Mouse (Mus musculus) heart, adult 9 months (tissue): Measurements from ENCODE around the gene Dnal4.
"Not testable (repeated sequence)": the region's sequence is repeated elsewhere in the genome, so short reads cannot be mapped to it uniquely, and the experiment has no call there.

Source experiments
- DNase-seq, 2 experiments: peaks; one replicate each; pipeline ENCODE4 v3.0.0; 2022; ENCODE audit warnings: low spot score in 2 of 2

The Dnal4 gene

DNA sequence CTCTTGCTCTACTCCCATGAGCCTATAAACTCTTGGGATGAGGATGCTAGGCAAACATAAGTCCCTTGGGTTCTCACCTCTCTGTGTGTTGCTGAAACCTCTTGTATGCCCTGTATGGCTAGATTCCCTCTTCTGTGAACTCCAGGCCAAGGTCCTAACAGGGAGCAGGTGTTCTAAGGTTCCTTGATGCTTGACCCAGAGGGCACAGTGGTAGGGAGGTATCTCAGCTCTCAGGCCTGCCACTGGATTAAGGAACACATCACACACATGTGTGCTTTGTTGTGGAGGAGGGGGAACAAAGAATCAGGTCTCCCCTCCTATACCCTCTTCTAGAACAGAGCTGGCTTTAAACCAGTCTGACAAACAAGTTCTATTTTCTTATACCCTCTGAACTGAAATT, at the start of gene Dnal4:
Dnal4 (minus strand) TSS at position 101 of the 400 bp plus-strand sequence.
- DNase-seq = no peak

DNA sequence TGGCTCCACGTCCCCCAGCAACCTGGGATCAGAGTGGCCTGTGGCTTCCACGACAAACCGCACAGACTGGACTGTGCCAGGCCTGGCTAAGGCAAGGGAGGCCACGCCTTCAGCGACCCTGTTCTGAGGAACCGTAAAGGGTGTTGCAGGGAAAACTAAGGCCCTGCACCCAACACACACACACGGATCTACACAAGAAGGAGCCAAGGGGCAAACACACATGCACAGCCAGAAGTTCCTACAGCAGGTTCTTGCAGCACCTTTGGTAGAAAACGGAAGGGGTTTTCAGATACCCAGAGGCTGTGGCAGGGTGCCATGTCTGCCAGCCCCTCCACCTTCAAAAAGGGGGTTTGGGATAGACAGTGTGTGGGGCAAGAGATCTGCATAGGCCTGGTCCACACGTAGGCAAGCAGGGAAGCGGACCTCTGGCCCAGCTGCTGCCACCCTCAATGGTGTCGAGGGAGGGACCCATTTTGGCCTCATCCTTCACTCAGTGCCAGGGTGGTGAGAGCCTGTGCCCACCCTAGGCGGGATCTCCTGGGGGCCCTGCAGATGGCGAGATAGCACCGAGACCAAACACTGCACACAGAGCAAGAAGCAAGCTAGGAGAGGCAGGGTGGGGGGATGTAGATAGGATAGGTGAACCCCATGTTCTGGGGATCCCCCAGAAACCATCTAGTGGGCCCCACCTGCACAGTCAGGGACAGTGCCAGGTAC, 49.6 kb upstream of the Dnal4 start:
- DNase-seq = no peak

DNA sequence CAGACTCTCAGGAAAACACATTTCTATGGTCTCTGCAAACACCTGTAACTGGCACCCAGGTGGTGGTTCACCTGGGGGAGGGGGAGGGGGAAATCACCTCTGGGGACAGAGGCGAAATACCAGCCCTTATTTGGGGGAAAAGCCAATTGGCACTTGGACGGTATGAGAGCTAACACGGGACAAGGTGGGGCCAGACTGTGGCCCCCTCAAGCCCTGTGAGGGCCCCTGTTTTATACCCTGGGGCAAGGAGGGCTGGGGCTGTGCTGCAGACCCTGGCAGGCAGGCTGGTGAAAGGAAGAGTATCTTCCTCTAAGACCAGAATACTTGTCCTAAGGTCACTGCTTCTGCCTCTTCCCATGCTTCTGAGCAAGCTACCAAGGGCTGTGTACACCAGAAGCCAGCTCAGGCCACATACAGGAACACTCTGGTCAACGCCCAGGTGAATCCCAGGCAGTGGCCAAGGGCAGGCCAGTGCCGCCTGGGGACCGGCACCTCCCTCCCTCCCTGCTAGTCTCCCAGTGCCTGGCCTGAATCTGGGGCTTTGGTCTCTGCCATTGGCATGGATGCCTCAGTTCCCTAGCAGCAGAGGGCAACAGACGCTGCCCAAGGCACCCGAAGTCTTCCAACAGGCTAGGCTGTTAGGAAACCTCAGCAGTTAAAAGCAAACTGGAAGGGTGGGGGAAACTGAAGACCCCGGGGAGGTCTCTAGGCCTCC, 48.7 kb upstream of the Dnal4 start:
- no peak for DNase-seq

DNA sequence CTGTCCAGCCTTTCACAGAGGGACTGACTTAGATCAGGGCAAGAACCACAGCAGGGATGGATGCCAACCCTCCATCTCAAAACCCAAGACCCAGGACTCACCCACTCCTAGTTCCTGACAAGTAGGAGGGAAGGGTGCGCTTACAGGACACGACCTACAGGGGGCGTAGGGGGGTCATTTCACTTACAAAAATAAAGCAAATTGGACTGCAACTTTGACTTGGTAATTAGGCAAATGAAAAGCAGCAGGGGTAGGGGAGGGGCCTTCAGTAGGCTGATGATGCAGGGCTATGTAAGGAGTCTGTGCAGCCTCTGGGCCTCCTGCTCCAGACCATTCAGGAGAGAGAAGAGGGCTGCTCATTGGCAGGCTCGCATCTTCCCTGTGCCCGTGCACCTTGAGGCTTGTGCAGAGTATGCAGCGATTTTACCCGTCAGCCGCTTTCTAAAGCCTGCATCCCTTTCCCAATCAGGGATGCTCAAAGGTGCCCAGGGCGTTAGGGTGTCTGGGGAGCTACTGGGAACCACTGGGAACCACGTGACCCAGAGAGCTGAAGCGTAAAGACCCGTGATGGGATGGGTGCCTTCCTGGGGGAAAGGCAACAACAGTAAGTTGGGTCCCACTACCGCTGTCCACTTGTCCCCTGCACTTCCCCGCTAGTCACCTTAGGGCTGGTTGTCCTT, 47.6 kb upstream of the Dnal4 start:
- no peak for DNase-seq

DNA sequence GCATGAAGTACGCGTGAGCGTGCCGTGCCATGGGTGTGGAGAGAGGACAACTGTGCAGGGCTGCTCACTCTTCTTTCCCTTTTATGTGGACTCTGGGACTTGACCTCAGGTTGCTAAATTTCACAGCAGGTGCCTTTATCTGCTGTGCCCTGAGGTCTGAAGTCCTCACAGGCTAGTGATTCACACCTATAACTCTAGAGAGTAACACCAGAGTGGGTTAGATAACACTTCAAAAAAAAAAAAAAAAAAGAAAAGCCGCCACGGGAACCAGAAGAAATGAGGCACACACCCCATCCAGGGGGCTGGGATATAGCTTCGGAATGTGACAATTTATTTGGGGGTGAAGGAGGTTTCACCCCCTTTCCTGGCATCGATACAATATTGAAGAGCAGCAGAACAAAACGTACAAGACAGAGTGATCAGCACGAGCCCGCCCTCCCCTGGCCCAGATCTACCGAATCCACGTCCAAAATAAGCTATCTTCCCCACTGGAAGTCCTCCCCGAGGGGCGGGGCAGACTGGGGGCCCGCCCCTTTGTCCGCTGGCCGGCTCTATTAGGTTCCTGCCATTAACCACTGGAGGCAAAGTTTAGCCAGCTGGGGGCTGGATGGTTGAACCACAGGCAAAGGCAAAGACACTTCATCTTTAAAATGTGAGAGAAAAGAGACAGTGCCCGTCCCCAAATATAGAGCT, 46.1 kb upstream of the Dnal4 start:
- peak in 1 of 2 experiments; percentile 75 for DNase-seq

DNA sequence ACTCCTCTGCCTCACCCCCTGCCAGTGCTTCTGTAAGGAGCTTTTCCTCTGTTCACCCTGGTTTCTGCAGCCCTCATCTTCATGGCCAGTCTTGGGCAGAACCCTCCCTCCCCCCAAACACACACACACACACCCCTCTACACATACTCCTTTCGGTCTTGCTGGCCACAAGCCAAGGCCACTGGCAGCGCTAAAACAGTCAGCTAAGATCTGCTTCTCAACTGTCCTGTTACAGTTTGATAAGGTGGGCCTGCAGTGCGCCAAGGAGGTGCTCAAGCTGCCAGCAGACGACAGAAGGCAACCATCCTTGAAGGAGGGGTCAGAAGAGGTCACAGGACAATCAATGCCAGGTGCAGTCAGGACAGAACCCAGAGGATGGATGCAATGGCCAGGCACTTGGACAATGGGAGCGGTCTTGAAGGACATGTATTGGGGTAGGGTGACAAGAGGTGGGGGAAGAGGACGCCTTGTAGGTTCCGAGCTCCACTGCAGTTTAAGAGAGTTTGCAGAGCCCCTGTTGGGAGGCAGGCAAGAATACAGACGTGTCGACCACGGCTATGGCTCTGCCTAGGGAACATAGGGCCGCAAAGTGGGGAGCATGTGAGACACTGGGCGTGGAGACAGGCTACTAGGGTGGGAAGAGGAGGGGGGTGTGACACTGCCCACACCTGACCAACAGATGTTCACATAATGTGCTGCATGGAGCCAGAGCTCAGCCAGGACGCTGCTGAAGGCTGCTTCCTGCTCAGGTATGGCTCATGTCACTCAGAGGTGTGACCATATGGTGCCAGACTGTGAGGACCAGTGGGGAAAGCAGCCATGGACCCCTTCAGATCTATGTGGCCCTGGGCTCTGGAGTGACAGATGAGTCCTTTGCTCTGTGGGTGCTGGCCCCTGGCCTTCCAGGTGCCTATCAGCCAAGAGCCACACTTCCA, 44.9 kb upstream of the Dnal4 start:
- no peak for DNase-seq

DNA sequence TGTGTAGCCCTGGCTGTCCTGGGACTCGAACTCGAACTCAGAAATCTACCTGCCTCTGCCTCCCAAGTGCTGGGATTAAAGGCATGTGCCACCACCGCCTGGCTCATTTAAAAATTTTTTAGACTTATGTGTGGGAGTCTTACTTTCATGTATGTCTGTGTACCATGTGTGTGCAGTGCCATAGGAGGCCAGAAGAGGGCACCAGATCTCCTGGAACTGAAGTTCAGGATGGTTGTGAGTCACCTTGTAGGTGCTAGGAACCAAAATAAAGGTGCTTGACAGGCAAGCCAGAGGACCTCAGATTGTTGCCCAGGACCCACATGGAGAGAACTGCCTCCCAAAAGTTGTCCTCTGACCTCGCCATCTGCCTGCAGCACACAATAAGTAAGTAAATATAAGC, 40.7 kb upstream of the Dnal4 start:
- no peak for DNase-seq

DNA sequence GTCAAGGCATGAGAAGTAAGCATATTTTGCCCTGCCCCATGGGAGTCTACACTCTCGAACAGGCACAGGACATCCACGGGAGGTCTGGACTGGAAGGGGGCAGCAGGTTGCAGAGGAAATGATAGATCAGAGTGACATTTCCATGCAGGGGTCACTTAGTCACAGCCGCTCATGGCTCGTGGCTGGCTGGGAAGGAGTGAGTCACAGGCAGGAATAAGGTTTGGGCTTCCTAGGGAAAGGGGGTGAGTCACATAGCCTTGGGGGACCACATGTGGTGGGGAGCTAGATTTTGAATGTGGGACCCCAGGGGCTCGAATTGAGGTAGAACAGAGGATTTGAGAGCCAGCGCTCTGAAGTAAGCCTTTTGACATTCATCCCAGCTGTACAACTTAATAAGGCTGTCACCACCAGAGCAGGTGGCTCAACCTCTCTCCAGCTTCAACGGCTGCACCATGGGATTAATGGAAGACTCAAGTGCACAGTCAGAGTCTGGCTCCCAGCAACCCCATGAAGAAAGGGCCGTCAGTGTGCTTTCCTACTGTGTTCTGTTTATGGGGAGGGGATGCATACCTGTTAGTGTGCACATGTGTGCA, 36.1 kb upstream of the Dnal4 start:
- no peak for DNase-seq

DNA sequence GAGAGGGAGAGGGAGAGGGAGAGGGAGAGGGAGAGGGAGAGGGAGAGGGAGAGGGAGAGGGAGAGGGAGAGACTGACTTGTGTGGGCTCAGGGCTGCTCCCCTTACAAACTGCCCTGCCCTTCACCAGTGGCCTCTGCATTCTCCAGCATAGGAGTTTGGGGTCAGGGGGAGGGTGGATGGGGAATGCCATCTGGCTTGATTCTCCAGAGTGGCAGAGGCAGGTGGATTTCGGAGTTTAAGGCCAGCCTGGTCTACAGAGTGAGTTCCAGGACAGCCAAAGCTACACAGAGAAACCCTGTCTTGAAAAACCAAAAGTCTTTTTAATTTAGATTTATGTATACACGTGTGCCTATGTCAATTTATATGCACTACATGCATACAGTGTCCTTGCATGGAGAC, 35.2 kb upstream of the Dnal4 start:
- DNase-seq = not testable (repeated sequence)

DNA sequence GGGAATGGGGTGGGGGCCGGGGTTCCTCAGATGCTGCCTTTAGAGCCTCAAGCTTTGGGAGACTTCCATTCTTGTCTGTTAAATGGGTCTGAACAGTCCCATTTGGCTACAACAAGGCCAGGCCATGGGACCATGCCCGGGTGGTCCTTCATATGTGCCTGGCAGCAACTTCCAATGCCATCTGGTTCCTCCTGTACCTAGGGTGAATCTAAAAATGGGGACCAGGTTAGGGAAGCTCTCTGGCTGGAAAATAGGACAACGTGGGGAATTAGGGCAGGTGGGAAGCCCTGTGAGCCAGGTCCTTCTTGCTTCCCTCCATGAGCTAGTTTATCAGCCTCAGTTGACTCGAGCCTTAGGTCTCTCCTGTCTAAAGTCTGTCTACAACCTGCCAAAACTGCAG, 33.3 kb upstream of the Dnal4 start:
- DNase-seq = no peak

DNA sequence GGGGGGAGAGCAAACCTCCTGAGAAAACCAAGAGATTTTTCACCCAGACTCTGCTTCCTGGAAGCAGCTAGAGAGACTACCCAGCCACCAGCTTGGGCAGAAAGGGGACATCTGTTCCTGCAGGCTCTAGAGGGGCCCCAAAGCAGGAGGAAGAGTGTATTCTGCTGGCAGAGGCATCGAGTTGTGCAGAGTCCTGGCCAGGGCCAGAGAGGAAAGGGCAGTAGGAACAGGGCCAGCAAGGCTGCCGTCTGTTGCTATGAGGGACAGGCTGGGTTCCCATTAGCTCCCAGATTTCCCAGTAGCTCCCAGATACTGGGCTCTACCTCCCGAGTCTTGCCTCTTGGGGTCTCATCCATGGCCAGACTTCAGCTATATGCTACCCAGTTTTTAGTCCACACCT, 32.4 kb upstream of the Dnal4 start:
- no peak for DNase-seq

DNA sequence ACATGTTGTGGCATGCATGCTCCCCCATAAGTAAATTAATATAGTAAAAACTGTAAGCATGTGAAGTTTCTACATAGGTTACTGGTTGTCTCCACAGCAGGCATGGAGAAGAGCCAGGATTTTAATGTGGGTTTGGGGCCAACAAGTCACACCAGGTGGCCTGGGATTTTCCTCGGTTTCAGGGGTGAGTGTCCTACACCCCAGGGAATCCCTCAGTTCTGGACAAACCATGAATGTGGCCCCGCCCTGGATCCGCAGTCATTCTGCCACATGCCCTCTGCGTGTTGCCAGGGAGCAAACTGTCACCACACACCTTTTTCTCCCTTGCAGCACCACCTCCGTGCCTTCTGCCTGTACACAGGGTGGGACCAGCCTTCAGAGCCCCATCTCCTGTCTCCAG, 31.0 kb upstream of the Dnal4 start:
- DNase-seq = no peak

DNA sequence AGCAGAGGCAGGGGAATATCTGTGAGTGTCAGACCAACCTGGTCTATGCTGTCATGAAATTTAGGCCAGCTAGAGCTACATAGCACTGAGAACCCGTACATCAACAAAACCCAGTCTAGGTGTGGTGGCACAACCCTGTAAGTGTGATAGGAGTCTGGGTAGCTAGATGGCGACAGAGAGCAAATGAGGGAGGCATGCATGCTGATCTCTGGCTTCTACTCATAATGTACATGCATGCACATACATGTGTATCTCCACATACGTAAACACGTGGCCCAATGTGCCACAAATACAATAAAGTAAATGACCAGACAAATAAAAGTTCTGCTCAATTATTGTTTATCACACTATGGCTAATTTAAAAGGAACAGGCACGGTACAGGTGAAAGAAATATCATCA, 30.5 kb upstream of the Dnal4 start:
- no peak for DNase-seq

DNA sequence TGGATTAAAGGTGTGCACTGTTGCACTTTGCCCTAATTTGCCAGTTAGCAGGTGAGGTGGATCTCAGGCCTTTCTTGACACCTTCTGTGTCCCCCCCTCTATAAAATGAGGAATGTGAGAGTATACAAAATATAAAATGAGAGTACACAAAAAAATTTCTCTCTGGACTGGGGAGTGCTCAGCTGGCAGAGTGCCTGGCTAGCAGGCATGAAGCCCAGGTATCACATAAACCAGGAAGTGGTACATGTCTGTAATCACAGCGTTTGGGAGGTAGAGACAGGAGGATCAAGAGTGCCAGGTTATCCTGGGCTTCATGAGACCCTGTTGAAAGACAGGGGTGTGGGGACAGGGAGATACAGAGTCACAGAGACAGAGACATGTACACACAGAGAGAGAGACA, 29.4 kb upstream of the Dnal4 start:
- no peak for DNase-seq

DNA sequence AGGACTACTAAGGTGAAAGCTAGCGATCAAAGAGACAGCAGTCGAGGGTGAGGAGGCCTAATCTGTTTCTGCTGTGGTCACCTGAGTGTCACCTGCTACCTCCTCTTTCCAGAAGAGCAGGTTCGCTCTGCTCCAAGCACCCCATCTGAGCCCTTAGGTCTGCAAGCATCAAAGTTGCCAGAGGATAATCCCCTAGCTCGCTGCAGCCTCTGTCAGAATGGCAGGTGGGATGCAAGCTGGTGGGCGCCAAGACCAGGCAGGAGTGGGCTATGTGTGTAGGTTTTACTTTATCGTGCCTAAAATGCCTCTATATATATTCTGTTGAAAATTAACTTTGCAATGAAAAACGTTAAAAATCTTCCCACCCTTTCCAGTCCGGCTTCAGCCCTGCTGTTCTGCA, 27.6 kb upstream of the Dnal4 start:
- DNase-seq = no peak

DNA sequence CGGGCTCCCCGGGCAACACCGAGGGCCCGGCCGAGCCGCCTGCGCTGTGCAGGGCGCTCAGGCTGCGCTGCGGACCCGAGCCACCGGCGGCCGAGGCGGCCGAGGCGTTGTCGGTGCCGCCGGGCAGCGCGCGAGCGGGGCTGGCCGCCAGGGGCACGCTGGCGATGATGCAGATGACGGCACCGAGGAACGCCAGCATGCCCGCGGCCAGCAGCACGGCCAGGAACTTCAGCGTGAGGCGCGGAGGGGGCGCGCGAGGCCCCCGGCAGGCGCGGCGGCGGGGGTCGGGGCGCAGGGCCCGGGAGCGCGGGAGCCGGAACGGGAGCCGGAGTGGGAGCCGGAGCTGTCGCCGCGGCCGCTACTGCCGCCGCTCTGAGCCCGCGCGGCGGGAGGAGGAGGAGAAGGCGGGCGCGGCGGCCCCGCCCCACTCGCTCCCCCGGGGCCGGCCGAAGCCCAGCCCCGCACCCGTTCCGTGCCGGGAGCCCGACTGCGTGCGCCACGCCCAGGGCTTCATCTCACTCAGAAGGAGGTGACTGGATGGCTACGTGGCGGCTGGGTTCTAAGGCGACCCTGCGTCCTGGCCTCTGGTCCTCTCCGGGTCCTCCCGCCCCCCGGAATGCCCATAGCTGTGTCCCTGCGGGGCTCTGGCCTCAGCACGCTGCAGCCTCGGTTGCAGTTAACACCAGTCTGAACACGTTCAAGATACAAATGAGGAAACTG, 26.9 kb upstream of the Dnal4 start, which contains the start of gene Nptxr:
Nptxr (minus strand) TSS at position 415 of the 720 bp plus-strand sequence.
- peak; percentile 41 to 45 for DNase-seq

DNA sequence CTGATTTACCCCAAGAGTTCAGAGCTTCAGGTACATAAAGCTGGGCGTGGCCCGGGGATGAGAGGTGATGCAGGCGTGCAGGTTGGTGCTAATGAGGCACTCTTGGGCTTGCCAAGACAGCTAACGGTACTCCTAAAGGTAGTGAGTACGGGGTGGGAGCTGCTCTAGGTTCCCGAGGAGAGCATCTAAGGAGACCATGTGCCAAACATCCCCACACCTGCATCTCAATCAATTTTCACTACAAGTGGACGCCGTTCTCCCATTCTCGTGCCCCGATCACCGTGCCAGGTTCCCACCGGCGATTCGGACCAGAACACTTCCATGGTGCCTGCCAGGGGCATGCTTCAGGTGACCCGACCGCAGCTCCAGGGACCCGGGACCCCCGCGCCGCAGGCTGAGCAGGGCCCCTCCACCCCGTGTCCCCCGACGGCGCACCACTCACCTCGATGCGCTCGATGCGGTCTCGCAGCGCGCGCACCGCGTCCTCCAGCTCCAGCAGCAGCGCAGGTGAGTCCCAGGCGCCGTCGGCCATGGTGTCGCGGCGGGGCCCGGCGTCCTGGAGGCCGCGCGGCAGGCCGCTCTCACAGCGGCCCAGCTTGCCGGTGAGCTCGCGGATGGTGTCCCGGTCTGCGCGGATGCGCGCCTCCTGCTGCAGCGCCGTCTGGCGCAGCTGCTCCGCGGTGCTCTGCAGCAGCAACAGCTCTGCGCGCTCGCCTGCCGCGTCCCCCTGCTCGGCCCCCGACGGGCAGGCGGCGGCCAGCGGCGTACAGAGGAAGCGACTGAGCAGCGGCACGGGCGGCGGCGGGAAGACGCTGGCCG, 26.1 kb upstream of the Dnal4 start:
- no peak for DNase-seq

DNA sequence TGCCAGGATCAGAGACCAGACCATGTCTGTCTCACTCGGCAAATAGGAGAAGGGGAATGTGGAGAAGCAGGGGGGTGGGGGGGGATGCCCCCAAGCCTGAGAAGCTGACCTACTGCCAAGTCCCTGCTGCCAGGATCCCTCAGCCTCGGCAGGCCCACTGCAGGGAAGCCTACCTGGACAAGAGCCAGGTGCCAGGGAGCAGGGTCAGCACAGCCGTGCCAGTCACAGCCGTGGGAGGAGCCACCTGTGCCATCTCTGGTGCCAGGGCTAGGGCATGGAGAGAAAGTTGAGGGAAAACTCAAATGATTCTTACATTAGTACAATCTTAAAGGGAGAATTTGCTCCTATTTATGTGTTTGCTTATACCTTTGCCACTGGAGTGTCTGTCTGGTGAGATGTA, 24.7 kb upstream of the Dnal4 start:
- DNase-seq = no peak

DNA sequence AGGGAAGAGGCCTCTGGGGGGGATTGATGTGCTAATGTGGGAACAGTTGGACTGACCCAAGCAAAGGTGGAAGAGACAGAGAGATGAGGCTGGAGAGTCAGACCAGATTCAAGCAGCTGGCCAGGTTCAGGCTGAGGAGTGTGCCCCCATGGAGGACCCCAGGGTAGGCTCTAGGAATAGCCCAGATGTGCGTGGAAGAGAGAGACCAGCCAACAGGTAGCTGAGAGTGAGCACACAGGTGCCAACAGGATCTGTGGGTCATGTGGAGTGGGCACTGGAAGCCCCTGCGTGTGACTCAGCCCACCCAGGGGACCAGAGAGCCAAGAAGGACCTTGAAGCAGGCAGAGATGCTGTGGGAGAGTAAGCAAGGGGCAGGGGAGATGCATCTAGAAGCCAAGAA, 24.0 kb upstream of the Dnal4 start:
- no peak for DNase-seq
